Mouse (Mus musculus) heart, embryonic 15.5 days (tissue): ENCODE data around the gene Gm45234. TPM values are rescaled to one million over a fixed set of nuclear protein-coding genes. Genes with fewer than 3 reads are reported as not detected.

Source experiments
- ATAC-seq: fragments of 200-750 bp; cut with Nextera tagmentation; replicated peaks from 2 replicates; pipeline ENCODE4 v1.8.0; 2017; ENCODE audit warnings: low read depth, moderate TSS enrichment; ENCODE audit not compliant: insufficient number of reproducible peaks, insufficient read depth, low FRiP score
- H3K27ac ChIP-seq: fragments of 300-500 bp; sonication (generic); 2 replicates; pipeline ENCODE4 v1.5.1; 2015; ENCODE audit warnings: mild to moderate bottlenecking, inconsistent platforms
- H3K27me3 ChIP-seq: fragments of 300-500 bp; sonication (generic); 2 replicates; pipeline ENCODE4 v1.6.1; 2015; ENCODE audit warnings: inconsistent platforms
- H3K36me3 ChIP-seq: fragments of 300-500 bp; sonication (generic); 2 replicates; pipeline ENCODE4 v1.6.1; 2015; ENCODE audit warnings: mild to moderate bottlenecking, inconsistent platforms
- H3K4me1 ChIP-seq: fragments of 300-500 bp; sonication (generic); replicated peaks from 2 replicates; pipeline ENCODE4 v1.6.1; 2015; ENCODE audit warnings: inconsistent platforms
- H3K4me2 ChIP-seq: fragments of 300-500 bp; sonication (generic); 2 replicates; pipeline ENCODE4 v1.6.1; 2015; ENCODE audit warnings: inconsistent platforms, mild to moderate bottlenecking, moderate library complexity
- H3K4me3 ChIP-seq: fragments of 300-500 bp; sonication (generic); 2 replicates; pipeline ENCODE4 v1.5.1; 2015; ENCODE audit warnings: mild to moderate bottlenecking, inconsistent platforms
- H3K9ac ChIP-seq: fragments of 300-500 bp; sonication (generic); 2 replicates; pipeline ENCODE4 v1.6.1; 2015; ENCODE audit warnings: mild to moderate bottlenecking, inconsistent platforms
- H3K9me3 ChIP-seq: fragments of 300-500 bp; sonication (generic); replicated peaks from 2 replicates; pipeline ENCODE4 v1.6.1; 2016; ENCODE audit warnings: inconsistent platforms
- WGBS: fragments of 180-500 bp; shearing (Covaris S2); methylation state at CpG from one replicate; pipeline ENCODE4 v1.1.7; 2015; ENCODE audit warnings: mixed read lengths; 5-methylcytosine and 5-hydroxymethylcytosine counted together
- polyA plus RNA-seq: library from polyadenylated mRNA; unstranded; fragments of >200 nt; fragmentation: Nextera tagmentation; extraction: Ambion mirVana; gene quantifications from 2 replicates; pipeline ENCODE4 v1.2.1, GENCODE M21; 2015

The Gm45234 gene
- polyA plus RNA-seq, 1 experiment from 2014 or later: not detected

DNA sequence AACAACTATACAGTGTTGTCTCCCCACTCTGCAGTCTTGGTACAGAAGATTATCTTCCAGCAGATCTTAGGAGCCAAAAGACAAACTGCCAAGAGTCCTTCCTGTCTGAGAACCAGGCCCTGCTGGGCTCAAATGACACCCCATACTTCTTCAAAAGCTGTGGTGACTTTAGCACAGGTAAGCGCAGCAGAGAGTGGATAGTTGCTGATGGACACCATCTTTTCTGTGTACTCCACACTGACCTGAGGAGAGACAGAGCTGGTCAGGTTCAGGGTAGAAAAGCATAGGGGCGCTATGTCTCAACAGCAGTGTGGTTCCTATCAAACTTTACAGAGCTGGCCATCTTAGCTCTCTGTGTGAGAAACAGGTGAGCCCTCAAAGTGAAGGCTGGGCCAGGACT is 51.4 kb downstream of the Gm45234 start:
- no peak overlapping the region for H3K4me3 ChIP-seq
- H3K4me2 ChIP-seq: no peak overlapping the region
- peaks cover 50% of the 10 kb centered on the region for H3K36me3 ChIP-seq
- no peaks in the 10 kb centered on the region for H3K9me3 ChIP-seq
- ATAC-seq: no peak
- WGBS: 91% methylated on average over 2 of the region's 2 CpGs
- no peaks in the 10 kb centered on the region for H3K27me3 ChIP-seq
- peaks cover 15% of the 10 kb centered on the region for H3K4me1 ChIP-seq
- H3K27ac ChIP-seq: no peak overlapping the region
- no peak overlapping the region for H3K9ac ChIP-seq

- H3K9ac ChIP-seq: no peak overlapping the region
- peaks cover 50% of the 10 kb centered on the region for H3K36me3 ChIP-seq
- no peak for ATAC-seq
- no peaks in the 10 kb centered on the region for H3K9me3 ChIP-seq
- no peak overlapping the region for H3K27ac ChIP-seq
- no peaks in the 10 kb centered on the region for H3K27me3 ChIP-seq
- 59% methylated on average over 7 of the region's 7 CpGs for WGBS
- no peak overlapping the region for H3K4me2 ChIP-seq
- peaks cover 14% of the 10 kb centered on the region for H3K4me1 ChIP-seq
- H3K4me3 ChIP-seq: no peak overlapping the region
Observed at GRCm38 (mm10) chr6:124703789-124704188, 52.0 kb downstream of the Gm45234 start.

DNA sequence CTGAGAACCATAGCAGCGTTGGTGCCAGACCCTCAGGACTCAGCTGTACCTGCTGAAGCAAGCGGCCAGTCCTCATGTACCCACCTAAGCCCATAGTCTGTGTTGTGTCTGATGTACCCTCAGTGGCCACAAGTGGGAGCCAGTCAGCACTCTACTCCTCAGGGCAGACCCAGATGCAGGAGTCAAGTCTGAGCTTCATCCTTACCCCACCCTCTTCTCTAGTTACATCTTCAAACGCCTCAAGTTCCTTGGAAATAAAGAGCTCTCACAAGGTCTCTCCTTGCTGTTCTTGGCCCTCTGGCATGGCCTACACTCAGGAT is 53.1 kb downstream of the Gm45234 start:
- WGBS: 43% methylated on average over 3 of the region's 3 CpGs
- H3K27ac ChIP-seq: no peak overlapping the region
- H3K4me1 ChIP-seq: peaks cover 14% of the 10 kb centered on the region
- no peak overlapping the region for H3K4me2 ChIP-seq
- no peak overlapping the region for H3K9ac ChIP-seq
- no peak overlapping the region for H3K4me3 ChIP-seq
- no peaks in the 10 kb centered on the region for H3K27me3 ChIP-seq
- no peaks in the 10 kb centered on the region for H3K9me3 ChIP-seq
- ATAC-seq: peak; percentile 48; the same call in 1 of the 2 replicates
- H3K36me3 ChIP-seq: peaks cover 43% of the 10 kb centered on the region

GRCm38 (mm10) chr6:124702102-124702783 is 53.6 kb downstream of the Gm45234 start:
- Histone ChIP-seq H3K27ac (no peak overlapping the region), H3K27me3 (no peaks in the 10 kb centered on the region), H3K36me3 (peaks cover 43% of the 10 kb centered on the region), H3K4me3 (no peak overlapping the region), H3K9me3 (no peaks in the 10 kb centered on the region), H3K4me2 (no peak overlapping the region), H3K9ac (no peak overlapping the region), H3K4me1 (peaks cover 14% of the 10 kb centered on the region)
- ATAC-seq: no peak
- 92% methylated on average over 17 of the region's 17 CpGs for WGBS

DNA sequence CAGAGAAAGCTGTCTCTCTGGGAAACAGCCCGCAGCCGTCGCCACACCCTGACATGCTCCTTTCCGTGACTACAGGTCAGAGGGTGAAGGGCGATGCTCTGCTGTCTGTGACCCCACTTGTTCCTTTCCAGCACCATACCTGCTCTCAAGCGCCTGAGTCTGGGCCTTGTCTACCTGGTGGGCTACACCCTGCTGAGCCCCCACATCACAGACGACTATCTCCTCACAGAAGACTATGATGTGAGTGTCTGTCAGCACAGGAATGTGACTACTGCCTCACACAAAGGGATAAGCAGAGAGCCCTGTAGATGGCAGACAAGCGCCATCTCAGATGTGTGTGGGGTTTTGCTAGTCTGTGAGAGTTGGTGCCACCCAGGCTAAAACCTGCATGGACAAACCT is 54.5 kb downstream of the Gm45234 start:
- Histone ChIP-seq H3K9me3 (no peaks in the 10 kb centered on the region), H3K27me3 (no peaks in the 10 kb centered on the region), H3K36me3 (peaks cover 43% of the 10 kb centered on the region), H3K4me3 (no peak overlapping the region), H3K4me1 (peaks cover 14% of the 10 kb centered on the region), H3K9ac (no peak overlapping the region), H3K27ac (no peak overlapping the region), H3K4me2 (no peak overlapping the region)
- WGBS: 71% methylated on average over 8 of the region's 8 CpGs
- no peak; the same call in 1 of the 2 replicates for ATAC-seq

- Histone ChIP-seq H3K9ac (no peak overlapping the region), H3K9me3 (no peaks in the 10 kb centered on the region), H3K4me2 (no peak overlapping the region), H3K27ac (peak overlapping the region; percentile 48), H3K4me3 (no peak overlapping the region), H3K36me3 (peaks cover 36% of the 10 kb centered on the region), H3K4me1 (peaks cover 14% of the 10 kb centered on the region), H3K27me3 (no peaks in the 10 kb centered on the region)
- 75% methylated on average over 11 of the region's 11 CpGs for WGBS
- ATAC-seq: peak; percentile 37
Observed at GRCm38 (mm10) chr6:124699962-124700610, 55.7 kb downstream of the Gm45234 start.

- Histone ChIP-seq H3K9ac (no peak overlapping the region), H3K4me2 (no peak overlapping the region), H3K4me1 (peaks cover 19% of the 10 kb centered on the region), H3K27me3 (no peaks in the 10 kb centered on the region), H3K9me3 (no peaks in the 10 kb centered on the region), H3K27ac (no peak overlapping the region), H3K36me3 (peaks cover 29% of the 10 kb centered on the region), H3K4me3 (no peak overlapping the region)
- no peak for ATAC-seq
- 88% methylated on average over 4 of the region's 4 CpGs for WGBS
Observed at GRCm38 (mm10) chr6:124699366-124699765, 56.5 kb downstream of the Gm45234 start.

DNA sequence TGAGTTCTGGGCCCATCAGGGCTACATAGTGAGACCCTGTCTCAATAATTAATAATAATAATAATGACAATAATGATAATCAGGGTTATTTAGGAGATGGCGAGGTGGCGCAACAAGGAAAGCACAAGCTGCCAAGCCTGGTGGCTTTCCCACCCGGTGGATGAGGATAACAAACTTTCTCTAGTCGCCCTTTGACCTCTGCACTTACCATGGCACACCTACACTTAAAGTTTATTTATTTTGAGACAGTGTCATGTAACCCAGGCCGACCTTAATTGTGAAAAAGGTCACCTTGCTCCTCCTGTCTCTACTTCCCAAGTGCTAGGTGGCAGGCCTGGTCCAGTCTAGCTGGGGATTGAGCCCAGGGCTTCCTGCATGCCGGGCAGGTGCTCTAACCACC is 57.1 kb downstream of the Gm45234 start:
- H3K4me2 ChIP-seq: no peak overlapping the region
- H3K4me1 ChIP-seq: peaks cover 25% of the 10 kb centered on the region
- H3K9me3 ChIP-seq: no peaks in the 10 kb centered on the region
- no peak overlapping the region for H3K27ac ChIP-seq
- 82% methylated on average over 6 of the region's 6 CpGs for WGBS
- no peaks in the 10 kb centered on the region for H3K27me3 ChIP-seq
- H3K9ac ChIP-seq: no peak overlapping the region
- H3K36me3 ChIP-seq: peaks cover 22% of the 10 kb centered on the region
- no peak overlapping the region for H3K4me3 ChIP-seq
- ATAC-seq: no peak

DNA sequence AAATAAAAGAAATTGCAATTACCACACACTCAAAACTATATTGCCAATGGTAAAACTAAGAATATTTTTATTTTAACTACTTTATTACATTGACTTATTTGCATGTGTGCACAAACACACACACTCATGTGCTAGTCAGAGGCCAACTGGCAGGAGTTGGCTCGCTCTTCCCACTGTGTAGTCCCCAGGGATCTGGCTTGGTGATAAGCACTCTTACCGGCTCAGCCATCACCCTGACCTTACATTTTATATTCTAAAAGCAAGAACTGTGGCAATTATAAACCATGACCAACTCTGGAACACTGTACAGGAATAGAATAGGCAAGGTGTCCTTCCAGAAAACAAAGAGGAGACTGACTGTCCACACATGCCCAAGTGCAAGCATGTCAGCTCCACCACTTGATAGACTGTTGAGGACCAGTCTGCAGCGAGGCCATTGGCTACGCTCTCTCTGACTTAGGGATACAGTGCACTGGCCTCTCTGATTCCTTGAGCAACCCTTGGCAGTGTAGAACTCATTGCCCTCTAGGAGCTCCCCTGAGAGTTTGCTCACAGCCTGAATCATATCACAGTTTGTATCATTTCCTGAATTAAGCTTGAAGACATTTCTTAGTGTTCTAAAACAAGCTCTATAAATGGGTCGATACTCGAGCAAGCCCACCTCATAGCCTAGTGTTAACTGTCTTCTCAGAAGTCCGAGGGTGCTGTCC is 59.2 kb downstream of the Gm45234 start:
- H3K4me2 ChIP-seq: no peak overlapping the region
- WGBS: 81% methylated on average over 7 of the region's 7 CpGs
- no peak overlapping the region for H3K27ac ChIP-seq
- H3K4me3 ChIP-seq: no peak overlapping the region
- H3K36me3 ChIP-seq: peaks cover under 1% of the 10 kb centered on the region; the same call in 1 of the 2 replicates
- peaks cover 32% of the 10 kb centered on the region for H3K4me1 ChIP-seq
- ATAC-seq: no peak
- no peaks in the 10 kb centered on the region for H3K27me3 ChIP-seq
- no peak overlapping the region for H3K9ac ChIP-seq
- no peaks in the 10 kb centered on the region for H3K9me3 ChIP-seq

GRCm38 (mm10) chr6:124694166-124694955 is 61.5 kb downstream of the Gm45234 start:
- 66% methylated on average over 15 of the region's 15 CpGs for WGBS
- Histone ChIP-seq H3K9ac (no peak overlapping the region), H3K4me1 (peaks cover 18% of the 10 kb centered on the region), H3K4me3 (no peak overlapping the region), H3K4me2 (no peak overlapping the region), H3K27me3 (no peaks in the 10 kb centered on the region), H3K9me3 (no peaks in the 10 kb centered on the region), H3K27ac (peak overlapping the region; percentile 73), H3K36me3 (no peaks in the 10 kb centered on the region)
- ATAC-seq: peak; percentile 73
